Mouse (Mus musculus): Measurements from ENCODE around the gene Zfp551. TPM values are rescaled to one million over a fixed set of nuclear protein-coding genes. Genes with fewer than 3 reads are reported as not detected.

The Zfp551 gene
- polyA plus RNA-seq (2016; fragmentation: Nextera tagmentation; extraction: Ambion mirVana): 0.91 and 1.2 TPM in 2 replicates

GRCm38 (mm10) chr7:12422245-12422849 lies at the start of gene Zfp551:
TSS of gene Zfp551 (minus strand) at chr7:12422751.
- H3K4me3 ChIP-seq: peak within 1 kb of the TSS; percentile 62
- no peaks in the 10 kb centered on the region for H3K9me3 ChIP-seq (replicated peaks)
- no peak within 1 kb of the TSS for H3K27ac ChIP-seq
- ATAC-seq: peak; percentile 94
- no peaks in the 10 kb centered on the region for H3K27me3 ChIP-seq (replicated peaks)
- under 1% methylated on average over 27 of the region's 27 CpGs for WGBS (ENCODE audit: insufficient replicate concordance)
- no peaks in the 10 kb centered on the region for H3K36me3 ChIP-seq
- H3K9ac ChIP-seq: peak within 1 kb of the TSS; percentile 72
- H3K4me2 ChIP-seq: peak within 1 kb of the TSS; percentile 72
- H3K4me1 ChIP-seq: peaks cover 13% of the 10 kb centered on the region

DNA sequence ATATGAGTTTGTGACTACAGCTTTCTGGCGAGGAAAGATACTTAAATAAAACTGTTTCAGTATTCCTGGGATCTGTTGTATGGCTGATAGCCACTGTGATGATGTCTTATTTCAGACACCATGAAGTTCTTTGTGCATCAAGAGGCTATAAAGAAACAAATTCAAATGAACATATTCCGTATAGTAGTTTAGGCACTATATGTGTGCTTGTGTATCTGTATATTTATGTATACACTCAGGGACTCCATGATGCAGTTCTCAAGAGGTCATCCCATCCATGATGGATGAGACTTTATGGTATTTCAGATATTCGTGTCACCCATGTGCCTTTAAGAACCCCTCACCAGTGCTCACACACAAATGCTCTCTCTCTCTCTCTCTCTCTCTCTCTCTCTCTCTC lies 304 bp upstream of the Zfp551 start:
- WGBS (ENCODE audit: insufficient replicate concordance): 55% methylated on average over 3 of the region's 3 CpGs
- H3K27ac ChIP-seq: no peak overlapping the region

DNA sequence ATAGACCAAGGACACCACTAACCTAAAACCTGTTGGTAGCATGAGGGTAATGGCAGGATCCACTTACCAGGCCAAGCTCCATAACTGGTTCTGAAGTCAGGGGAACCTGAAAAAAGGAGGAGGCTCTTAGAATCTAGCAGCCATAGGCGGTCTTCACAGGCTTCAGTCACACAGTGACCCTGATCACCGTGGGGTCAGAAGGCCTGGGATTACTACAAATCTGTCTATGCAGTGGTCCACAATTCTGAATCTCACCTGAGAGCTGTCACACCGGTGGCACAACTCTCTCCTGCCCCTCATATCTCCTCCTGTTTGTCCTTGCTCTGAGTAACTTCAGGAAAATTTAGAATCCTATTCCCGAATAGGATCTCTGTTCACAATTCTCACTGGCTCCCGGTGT lies 810 bp downstream of the Zfp551 start:
- Histone ChIP-seq H3K4me2 (peak overlapping the region; percentile 72), H3K9ac (peak overlapping the region; percentile 72), H3K4me1 (peaks cover 13% of the 10 kb centered on the region), H3K4me3 (peak overlapping the region; percentile 62), H3K9me3 (replicated peaks) (no peaks in the 10 kb centered on the region), H3K27me3 (replicated peaks) (no peaks in the 10 kb centered on the region), H3K27ac (no peak overlapping the region), H3K36me3 (peaks cover 4% of the 10 kb centered on the region)
- ATAC-seq: no peak
- 56% methylated on average over 5 of the region's 5 CpGs for WGBS (ENCODE audit: insufficient replicate concordance)

More for the DNA sequence above, 304 bp upstream of the Zfp551 start:
- ATAC-seq: peak; percentile 8; the same call in 1 of the 2 replicates
- Histone ChIP-seq H3K9ac (no peak overlapping the region), H3K36me3 (no peaks in the 10 kb centered on the region), H3K27me3 (replicated peaks) (no peaks in the 10 kb centered on the region), H3K9me3 (replicated peaks) (no peaks in the 10 kb centered on the region), H3K4me3 (peak overlapping the region; percentile 62), H3K4me2 (peak overlapping the region; percentile 72), H3K4me1 (peaks cover 13% of the 10 kb centered on the region)

- no peaks in the 10 kb centered on the region for H3K9me3 ChIP-seq (replicated peaks)
- ATAC-seq: no peak
- H3K36me3 ChIP-seq: no peaks in the 10 kb centered on the region
- H3K4me1 ChIP-seq: no peaks in the 10 kb centered on the region
- no peak within 1 kb of the TSS for H3K27ac ChIP-seq
- no peak within 1 kb of the TSS for H3K4me2 ChIP-seq
- 33% methylated on average over 1 of the region's 1 CpGs for WGBS (ENCODE audit: insufficient replicate concordance)
- H3K9ac ChIP-seq: no peak within 1 kb of the TSS
- H3K4me3 ChIP-seq: no peak within 1 kb of the TSS
- no peaks in the 10 kb centered on the region for H3K27me3 ChIP-seq (replicated peaks)
These were observed 53.4 kb downstream of the Zfp551 start, which contains the start of gene Vmn1r84 for GRCm38 (mm10) chr7:12369173-12369572. TSS of gene Vmn1r84 (minus strand) at chr7:12369273.

Other genes starting within 250 kb of the Zfp551 start
- gene Vmn1r80, start 233.5 kb downstream of the Zfp551 start, polyA plus RNA-seq (2016; fragmentation: Nextera tagmentation; extraction: Ambion mirVana): not detected in 2 replicates
- not detected in 2 replicates for gene Vmn1r81, start 154.5 kb downstream of the Zfp551 start, polyA plus RNA-seq (2016; fragmentation: Nextera tagmentation; extraction: Ambion mirVana)
- gene Vmn1r82, start 122.3 kb downstream of the Zfp551 start, polyA plus RNA-seq (2016; fragmentation: Nextera tagmentation; extraction: Ambion mirVana): not detected in 2 replicates
- 0.04 TPM in 1 of 2 replicates, not detected in the other for gene Vmn1r83, start 93.3 kb downstream of the Zfp551 start, polyA plus RNA-seq (2016; fragmentation: Nextera tagmentation; extraction: Ambion mirVana)
- gene Vmn1r84, start 53.5 kb downstream of the Zfp551 start, polyA plus RNA-seq (2016; fragmentation: Nextera tagmentation; extraction: Ambion mirVana): not detected in 2 replicates
- gene Zfp606, start 55.5 kb upstream of the Zfp551 start, polyA plus RNA-seq (2016; fragmentation: Nextera tagmentation; extraction: Ambion mirVana): 5.7 and 5.9 TPM in 2 replicates
- gene 2900092C05Rik, start 89.8 kb upstream of the Zfp551 start, polyA plus RNA-seq (2016; fragmentation: Nextera tagmentation; extraction: Ambion mirVana): not detected in 2 replicates
- gene Vmn2r53, start 186.0 kb upstream of the Zfp551 start, polyA plus RNA-seq (2016; fragmentation: Nextera tagmentation; extraction: Ambion mirVana): not detected in 2 replicates
- gene Vmn2r54, start 217.6 kb upstream of the Zfp551 start, polyA plus RNA-seq (2016; fragmentation: Nextera tagmentation; extraction: Ambion mirVana): not detected in 2 replicates

All from liver, embryonic 12.5 days (tissue).